Mouse (Mus musculus): ENCODE measurements around the gene Mosmo.

The Mosmo gene

DNA sequence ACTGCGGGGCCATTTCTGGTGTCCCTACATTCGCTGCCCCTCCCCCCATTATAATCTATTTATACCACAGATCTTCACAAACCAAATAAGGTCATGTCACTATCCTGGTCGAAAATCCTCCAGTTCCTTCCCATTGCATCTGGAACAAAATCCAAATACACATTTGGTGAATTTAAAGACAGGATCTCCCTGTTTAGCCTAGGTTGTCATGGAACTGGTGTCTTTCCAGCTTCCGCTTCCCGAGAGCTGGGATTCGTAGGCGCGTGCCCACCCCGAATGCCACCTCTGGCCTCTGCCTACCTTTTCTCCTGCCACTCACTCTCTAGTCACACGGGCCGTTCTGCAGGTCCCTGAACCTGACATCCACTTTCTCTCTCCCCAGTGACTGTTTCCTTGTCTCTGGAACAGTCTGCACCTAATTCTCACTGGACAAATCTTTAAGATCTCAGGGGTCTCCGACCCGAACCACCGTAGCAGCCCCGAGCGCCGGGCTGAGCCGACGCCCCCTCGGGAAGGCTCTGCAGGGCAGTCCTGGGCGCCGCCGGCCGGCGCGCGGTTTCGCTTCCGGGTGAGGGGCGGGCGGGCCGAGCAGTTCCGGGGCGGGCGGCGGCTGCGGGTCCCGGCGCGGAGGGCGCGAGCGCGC lies at the start of gene Mosmo:
Gene Mosmo, plus strand, starts transcription at position 618 of the 643 bp plus-strand sequence.
- peak; percentile 27 for DNase-seq (ENCODE audit: low spot score)

DNA sequence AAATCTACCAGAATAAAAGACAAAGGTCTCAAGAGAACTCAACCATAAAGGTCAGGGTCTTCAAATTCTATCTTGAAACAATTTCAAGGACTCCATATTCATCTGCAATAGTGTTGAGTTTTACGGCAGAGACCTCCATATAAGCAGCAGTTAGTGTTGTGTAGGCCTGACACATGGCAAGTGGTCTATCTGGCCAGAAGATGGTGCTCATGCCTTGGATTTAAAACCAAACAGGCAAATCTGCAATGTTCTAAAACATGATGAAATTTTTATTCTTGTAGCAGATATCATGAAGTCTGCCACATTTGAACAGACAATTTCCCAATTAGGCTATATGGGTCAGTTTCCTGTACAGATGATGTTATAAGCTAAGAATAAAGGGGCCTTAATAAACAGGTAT lies 44.9 kb upstream of the Mosmo start:
- DNase-seq (ENCODE audit: low spot score), result no peak

- DNase-seq (ENCODE audit: low spot score), result no peak
Measured at GRCm38 (mm10) chr7:120634301-120634700, 43.1 kb upstream of the Mosmo start.

- peak; percentile 74 for DNase-seq (ENCODE audit: low spot score)
Measured at GRCm38 (mm10) chr7:120634711-120635361, 42.6 kb upstream of the Mosmo start, which contains the start of gene Uqcrc2. Gene Uqcrc2 (plus strand): TSS chr7:120635176.

DNA sequence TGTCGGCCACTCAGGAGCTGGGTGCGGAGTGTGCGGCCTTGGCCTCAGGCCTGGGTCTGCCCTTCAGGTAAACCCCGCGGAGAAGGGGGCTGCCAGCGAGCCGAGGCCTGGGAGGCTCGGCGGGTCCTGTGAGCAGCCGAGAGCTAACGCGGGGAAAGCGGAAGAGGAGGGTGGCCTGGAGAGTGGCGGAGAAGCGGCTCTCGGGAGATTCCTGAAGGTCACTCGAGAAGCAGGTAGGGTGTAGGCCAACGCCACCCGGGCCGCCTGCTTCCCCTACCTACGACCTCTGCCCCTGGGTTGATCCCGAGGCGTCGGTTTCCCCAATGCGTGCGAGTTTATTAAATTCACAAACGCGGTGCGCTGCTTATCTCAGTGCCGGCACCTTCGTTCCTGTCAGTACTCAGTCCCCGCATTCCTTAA lies 42.0 kb upstream of the Mosmo start:
- no peak for DNase-seq (ENCODE audit: low spot score)

DNA sequence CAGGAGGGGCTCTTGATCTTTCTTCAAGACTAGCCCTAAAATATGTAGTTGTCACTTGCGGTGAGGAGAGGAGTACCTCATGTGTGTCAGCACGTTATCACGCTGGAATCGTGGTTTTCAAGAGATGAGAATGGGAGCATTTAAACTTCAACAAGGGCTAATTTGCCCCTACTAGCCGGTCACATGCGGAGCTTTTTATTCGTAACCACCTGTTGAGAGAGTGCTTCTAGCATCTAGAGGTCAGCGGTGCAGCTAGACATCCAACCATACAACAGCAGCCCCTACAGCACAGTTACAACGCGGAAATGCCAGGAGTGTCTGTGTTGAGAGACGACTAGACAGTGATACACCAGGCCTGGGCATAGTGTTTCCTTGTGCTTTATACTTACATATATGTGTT lies 41.6 kb upstream of the Mosmo start:
- no peak for DNase-seq (ENCODE audit: low spot score)

DNA sequence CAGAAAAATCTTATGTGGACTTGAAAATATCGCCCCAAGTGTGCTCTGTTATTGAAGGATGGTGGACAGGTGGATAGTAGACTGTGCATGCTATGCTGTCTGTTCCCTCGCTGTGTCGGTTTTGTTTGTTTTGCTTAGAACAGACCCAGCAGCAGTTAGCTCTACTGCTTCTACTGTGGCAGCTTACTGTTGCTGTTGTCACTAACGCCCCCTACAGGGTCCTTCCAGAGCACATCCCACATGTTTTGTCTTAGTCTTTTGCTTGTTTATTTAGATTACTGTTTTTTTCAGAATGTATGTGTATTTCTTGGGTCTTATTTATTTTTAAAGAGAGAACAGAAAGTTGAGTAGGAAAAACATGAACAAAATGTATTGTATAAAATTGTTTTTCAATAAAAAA lies 34.2 kb upstream of the Mosmo start:
- DNase-seq (ENCODE audit: low spot score), result no peak

- DNase-seq (ENCODE audit: low spot score), result no peak
Measured at GRCm38 (mm10) chr7:120647849-120648248, 29.6 kb upstream of the Mosmo start.

DNA sequence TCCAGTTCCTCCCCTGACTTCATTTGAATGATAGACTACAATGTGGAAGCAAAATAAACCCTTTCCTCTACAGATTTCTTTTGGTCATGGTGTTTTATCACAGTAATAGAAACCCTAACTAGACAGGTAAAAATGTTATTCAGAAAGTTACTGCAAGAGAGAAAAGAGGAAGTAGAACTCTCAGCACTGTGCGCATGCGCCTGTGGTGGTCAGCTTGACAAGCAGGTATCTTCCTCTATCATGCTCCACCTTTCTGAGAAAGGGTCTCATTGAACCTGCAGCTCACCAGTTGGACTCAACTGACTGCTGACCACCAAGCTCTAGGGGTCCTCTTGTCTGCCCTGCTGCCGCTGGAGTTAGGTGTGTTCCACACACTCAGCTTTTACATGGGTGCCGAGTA lies 15.3 kb upstream of the Mosmo start:
- DNase-seq (ENCODE audit: low spot score), result no peak

DNA sequence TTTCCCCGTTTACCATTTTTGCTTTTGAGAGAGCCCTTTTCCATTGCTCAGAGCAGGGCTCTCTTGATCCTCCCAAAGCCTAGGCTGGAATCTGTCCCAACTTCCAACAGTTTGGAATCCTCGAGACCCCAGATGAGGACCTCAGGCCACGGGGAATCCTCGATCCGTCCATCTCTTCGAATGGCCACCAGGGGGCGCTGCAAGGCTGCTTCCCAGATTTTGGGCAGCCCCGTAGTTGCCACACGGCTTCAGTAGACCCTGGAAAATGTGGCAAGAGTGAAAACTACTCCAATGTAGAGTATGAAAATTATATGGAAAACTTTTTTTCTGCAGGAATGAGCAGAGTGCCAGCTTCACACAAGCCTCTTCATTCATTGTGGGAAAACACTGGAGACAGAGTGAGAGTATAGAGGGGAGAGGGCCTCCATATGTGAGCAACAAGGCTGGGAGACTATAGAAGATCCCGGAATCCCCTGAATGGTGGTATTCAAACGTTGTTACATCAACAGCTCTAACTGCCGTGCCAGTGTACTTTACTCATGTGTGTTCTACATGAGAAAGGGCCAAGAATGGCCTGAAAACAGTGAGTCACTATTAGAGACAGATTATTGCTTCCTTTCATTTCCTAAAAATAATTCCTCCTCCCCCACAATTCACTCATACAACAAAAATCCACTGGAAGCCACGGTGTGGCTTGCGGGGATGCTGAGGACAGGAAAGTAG lies 7.1 kb upstream of the Mosmo start, which contains the start of gene Pdzd9:
Gene Pdzd9, minus strand, starts transcription at position 191 of the 723 bp plus-strand sequence.
- DNase-seq (ENCODE audit: low spot score), result peak; percentile 35

DNA sequence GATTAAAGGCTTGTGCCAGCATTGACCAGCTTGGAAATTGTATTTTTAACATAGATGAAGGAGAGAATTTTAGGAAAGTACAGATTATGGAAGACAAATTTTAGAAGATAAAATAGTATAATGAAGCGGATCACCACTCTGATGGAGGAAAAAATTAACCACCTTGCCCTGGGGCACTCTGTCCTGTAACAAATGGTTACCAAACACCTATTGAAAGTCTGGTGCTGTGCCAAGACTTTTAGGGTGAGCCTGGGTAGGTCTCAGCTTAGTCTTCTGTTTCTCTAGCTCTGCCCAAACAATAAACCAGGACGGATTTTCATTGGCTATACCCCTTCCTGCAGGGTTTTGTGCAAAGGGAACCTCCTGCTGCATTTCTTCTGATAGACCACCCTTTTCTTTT lies 6.1 kb upstream of the Mosmo start:
- DNase-seq (ENCODE audit: low spot score), result no peak

DNA sequence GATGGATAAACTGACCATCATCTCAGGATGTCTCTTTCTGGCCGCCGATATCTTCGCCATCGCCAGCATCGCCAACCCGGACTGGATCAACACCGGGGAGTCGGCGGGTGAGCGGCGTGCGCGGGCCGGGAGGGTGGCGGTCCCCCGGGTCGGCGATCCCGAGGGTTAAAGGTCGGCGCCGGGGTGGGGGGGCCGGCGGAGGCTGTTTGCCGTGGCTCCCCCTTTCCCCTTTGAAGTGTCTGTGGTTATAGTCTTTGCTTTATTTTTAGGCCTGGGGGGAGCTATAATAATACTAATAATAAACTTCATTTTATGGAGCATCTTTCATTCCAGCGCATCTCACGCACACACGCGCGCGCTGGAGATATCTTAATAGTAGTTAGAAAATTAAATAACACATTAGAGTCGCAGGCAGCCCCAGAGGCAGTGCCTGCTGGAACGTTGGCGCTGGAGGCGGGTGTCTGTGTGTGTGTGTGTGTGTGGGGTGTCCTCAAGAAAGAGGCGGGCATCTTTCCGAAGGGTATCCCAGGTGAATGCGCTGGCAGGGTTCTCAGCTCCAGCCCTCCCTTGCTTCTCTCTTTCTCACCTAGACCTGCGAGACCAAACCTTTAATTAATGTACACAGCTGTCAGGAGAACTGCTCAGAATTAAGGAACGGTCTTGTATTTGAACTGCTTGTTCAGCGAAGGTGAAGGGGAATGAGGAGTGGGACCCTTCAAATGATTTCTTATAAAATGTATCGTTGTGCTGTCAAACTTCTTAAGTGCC lies 530 bp downstream of the Mosmo start:
- peak; percentile 6 for DNase-seq (ENCODE audit: low spot score)

- no peak for DNase-seq (ENCODE audit: low spot score)
Measured at GRCm38 (mm10) chr7:120679023-120679422, 1.6 kb downstream of the Mosmo start.

GRCm38 (mm10) chr7:120682002-120682401 lies 4.6 kb downstream of the Mosmo start:
- no peak for DNase-seq (ENCODE audit: low spot score)

- DNase-seq (ENCODE audit: low spot score), result no peak
Measured at GRCm38 (mm10) chr7:120684731-120685161, 7.3 kb downstream of the Mosmo start.

DNA sequence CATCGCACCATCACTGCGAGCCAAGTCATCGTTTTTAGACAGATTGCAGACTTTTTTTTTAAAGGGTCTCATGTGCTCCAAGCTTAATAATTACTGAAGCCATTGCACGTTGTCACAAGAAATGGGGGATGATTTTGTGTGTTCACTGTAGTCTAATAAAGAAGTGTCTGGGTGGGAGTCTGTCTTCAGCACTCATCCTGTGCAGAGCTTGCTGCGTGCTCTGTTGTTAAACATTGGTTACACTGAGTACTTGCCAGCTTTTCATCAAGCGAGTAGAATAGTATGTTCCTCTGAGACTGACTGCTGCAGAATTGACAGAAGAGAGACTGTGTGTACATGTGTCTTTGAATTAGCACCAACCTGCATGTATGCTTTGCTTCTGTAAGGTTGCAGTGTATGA lies 7.8 kb downstream of the Mosmo start:
- DNase-seq (ENCODE audit: low spot score), result no peak

DNA sequence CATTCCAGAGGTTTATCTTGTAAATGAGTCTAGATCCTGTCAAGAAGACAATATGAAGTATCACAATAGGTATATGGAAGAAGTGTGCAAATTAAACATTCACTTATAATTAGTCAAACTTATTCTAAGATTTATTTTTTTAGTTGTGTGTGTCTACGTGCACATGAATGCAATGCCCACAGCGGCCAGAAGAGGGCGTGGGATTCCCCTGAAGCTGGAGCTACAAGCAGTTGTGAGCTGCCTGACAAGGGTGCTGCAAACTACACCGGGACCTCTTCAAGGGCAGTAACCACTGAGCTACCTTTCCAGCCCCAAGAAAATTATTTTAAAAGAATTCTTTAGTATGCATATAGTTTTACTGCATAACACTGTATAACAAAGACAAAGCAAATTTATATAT lies 13.2 kb downstream of the Mosmo start:
- DNase-seq (ENCODE audit: low spot score), result no peak

DNA sequence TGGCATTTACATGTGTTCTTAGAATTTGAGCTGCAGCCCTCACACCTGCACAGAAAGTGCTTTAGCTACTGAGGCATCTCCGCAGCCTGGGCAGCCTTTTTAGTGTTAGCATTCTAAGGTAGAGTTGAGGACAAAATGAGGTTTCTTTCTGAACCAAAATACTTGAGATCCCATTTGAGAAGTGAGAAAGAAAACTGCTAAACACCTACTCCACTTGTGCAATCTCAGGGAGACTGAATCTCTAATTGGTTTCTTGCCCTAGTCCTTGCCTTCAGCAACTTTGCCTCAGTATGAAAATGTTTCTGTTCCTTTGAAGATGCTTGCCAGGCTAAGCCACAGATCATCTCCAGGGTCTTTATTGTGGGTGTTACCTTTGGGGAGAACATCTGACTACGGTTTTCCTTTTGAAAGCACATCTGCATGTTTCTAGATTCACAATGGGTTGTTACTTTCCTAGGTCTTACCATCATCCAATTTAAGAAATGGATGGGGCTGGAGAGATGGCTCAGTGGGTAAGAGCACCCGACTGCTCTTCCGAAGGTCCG lies 16.5 kb downstream of the Mosmo start:
- no peak for DNase-seq (ENCODE audit: low spot score)

- no peak for DNase-seq (ENCODE audit: low spot score)
Measured at GRCm38 (mm10) chr7:120695196-120695595, 17.8 kb downstream of the Mosmo start.

- DNase-seq (ENCODE audit: low spot score), result no peak
Measured at GRCm38 (mm10) chr7:120695641-120696040, 18.2 kb downstream of the Mosmo start.

- no peak for DNase-seq (ENCODE audit: low spot score)
Measured at GRCm38 (mm10) chr7:120696331-120696730, 18.9 kb downstream of the Mosmo start.

DNA sequence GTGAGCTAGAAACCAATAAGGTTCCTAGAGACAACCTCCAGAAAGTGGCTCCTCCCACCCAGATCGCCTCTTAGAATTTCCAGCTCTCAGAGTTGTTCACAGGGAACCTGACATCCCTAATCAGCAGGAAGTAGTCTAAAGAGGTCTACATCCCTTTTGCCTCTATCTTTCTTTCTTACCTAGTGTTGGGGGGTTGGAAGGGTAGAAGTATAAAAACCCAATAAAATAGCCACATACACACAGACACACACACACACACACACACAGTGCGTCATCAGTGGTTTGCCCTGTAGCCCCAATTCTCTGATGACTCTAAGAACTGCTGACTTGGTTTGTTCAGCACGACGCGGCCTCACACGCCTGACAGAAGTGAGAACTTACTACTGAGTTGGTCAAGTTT lies 22.2 kb downstream of the Mosmo start:
- DNase-seq (ENCODE audit: low spot score), result no peak
